Mouse (Mus musculus) common myeloid progenitor, adult 5-6 weeks (primary cell): ENCODE results near the gene Mageb2. TPM values are rescaled to one million over a fixed set of nuclear protein-coding genes. Genes with fewer than 3 reads are reported as not detected.
"Not testable (repeated sequence)": the region's sequence is repeated elsewhere in the genome, so short reads cannot be mapped to it uniquely, and the experiment has no call there.

Experiments used
- ATAC-seq: replicated peaks from 2 replicates; pipeline ENCODE4 v1.8.0; 2016; ENCODE audit warnings: low read depth, mild to moderate bottlenecking, moderate TSS enrichment, inconsistent platforms; ENCODE audit not compliant: poor library complexity, severe bottlenecking
- total RNA-seq: library from RNA; stranded (forward); fragments of 200-1000, 187-1606 nt; gene quantifications from 2 replicates; pipeline ENCODE4 v1.2.3, GENCODE M21; 2017

Mageb2 gene
- not detected in 2 replicates for total RNA-seq

DNA sequence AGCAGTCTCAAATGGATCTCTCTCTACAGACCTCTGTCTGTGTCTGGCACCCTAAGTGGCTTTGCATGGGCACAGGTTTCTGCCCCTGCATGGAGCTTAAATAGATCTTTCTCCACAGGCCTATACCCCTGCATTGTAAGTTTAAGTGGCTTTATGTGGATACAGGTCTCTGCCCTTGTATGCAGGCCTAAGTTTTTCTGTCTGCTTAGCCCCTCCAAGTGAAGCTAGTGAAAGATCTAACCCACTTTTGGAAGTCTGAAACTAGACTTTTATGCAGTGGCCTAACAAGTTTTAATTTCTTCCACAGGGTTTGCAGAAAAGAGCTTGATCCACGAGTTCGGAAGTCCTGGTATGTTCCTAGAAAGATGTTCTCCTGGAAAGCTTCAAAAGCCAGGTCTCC, at the start of gene Mageb2:
Mageb2 (plus strand) TSS at position 301 of the 400 bp plus-strand sequence.
- ATAC-seq = not testable (repeated sequence)

DNA sequence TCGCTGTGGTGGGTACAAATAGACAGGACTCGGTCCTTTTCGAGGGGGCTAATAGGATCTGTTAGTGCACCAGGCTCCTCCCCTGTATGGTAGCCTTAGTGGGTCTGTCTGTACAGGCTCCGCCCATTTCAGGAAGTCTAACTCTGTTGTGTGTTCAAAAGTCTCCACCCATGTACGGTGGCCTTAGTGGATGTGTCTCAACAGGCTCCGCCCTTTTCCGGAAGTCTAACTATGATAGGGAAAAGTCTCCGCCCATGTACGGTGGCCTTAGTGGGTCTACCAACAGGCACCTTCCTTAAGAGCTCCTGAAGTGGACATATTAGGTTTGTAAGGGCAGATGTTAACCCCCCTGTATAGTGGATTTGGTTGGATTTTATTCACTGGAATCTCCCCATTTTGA, 18.2 kb upstream of the Mageb2 start:
- ATAC-seq = not testable (repeated sequence)

Other genes starting within 250 kb of the Mageb2 start
- gene Gm5072, start 60.8 kb downstream of the Mageb2 start, total RNA-seq = 0.34 TPM in 1 of 2 replicates, not detected in the other
- gene Gm8914, start 148.4 kb downstream of the Mageb2 start, total RNA-seq = 0.34 TPM in 1 of 2 replicates, not detected in the other
- gene 1700084M14Rik, start 244.2 kb downstream of the Mageb2 start, total RNA-seq = not detected in 2 replicates